Mouse (Mus musculus): ENCODE data around the gene Zan. TPM values are rescaled to one million over a fixed set of nuclear protein-coding genes. Genes with fewer than 3 reads are reported as not detected.

Gene Zan
- polyA plus RNA-seq, 1 experiment from 2014 or later: 0.25 TPM

DNA sequence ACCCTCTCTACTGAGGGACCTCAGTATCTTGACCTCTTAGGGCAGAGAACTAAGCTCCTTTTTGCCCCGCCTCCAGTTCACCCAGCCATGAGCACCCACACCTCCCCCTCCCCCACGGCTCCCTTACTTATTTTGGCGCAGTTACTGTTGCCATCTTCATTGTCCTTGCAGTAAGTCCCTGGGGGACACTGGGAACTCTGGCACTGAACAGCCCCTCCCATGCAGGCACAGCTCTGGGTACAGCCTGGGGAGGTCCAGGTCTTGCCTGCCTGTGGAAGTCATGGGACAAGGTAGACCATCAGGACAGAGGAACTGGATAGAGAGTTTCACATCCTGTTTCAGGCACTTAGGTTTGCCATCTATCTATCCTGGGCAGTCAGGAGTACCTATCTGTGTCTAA is 66.8 kb downstream of the Zan start:
- H3K27me3 ChIP-seq: no peaks in the 10 kb centered on the region
- H3K27ac ChIP-seq (replicated peaks): no peak overlapping the region
- H3K9me3 ChIP-seq (replicated peaks): no peaks in the 10 kb centered on the region
- H3K4me3 ChIP-seq (replicated peaks): no peak overlapping the region
- H3K9ac ChIP-seq: no peak overlapping the region
- peaks cover 13% of the 10 kb centered on the region for H3K4me1 ChIP-seq (replicated peaks)
- no peak overlapping the region for H3K4me2 ChIP-seq
- 69% methylated on average over 3 of the region's 3 CpGs for WGBS (ENCODE audit: insufficient replicate concordance)
- no peaks in the 10 kb centered on the region for H3K36me3 ChIP-seq (replicated peaks)
- ATAC-seq (ENCODE audit: insufficient read depth): no peak

DNA sequence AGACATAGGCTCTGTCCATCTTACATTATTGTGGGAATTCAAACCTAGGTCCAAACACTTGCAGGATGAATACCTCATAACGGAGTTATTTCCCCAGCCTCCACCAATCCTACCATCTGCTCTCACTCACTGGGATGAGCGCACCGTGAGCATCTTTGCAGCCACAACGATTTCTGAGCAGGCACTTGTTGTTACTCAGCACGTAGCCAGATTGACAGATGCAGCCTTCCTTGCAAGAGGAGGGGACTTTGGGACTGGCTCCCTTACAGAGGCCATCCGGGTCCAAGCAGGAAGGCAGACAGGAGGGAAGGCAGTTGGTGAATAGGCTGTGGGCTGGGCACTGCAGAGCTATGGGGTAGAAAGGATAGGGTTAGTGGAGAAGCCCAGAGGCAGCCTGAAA is 67.4 kb downstream of the Zan start:
- Histone ChIP-seq H3K36me3 (replicated peaks) (no peaks in the 10 kb centered on the region), H3K4me1 (replicated peaks) (peaks cover 9% of the 10 kb centered on the region), H3K27ac (replicated peaks) (no peak overlapping the region), H3K9me3 (replicated peaks) (no peaks in the 10 kb centered on the region), H3K4me3 (replicated peaks) (no peak overlapping the region), H3K27me3 (no peaks in the 10 kb centered on the region), H3K9ac (no peak overlapping the region), H3K4me2 (no peak overlapping the region)
- 67% methylated on average over 6 of the region's 6 CpGs for WGBS (ENCODE audit: insufficient replicate concordance)
- ATAC-seq (ENCODE audit: insufficient read depth): no peak

GRCm38 (mm10) chr5:137404081-137404480 is 72.8 kb downstream of the Zan start:
- H3K9ac ChIP-seq: no peak overlapping the region
- no peak overlapping the region for H3K4me2 ChIP-seq
- WGBS (ENCODE audit: insufficient replicate concordance): 55% methylated on average over 2 of the region's 2 CpGs
- no peak for ATAC-seq (ENCODE audit: insufficient read depth)
- H3K27me3 ChIP-seq: no peaks in the 10 kb centered on the region
- H3K4me3 ChIP-seq (replicated peaks): no peak overlapping the region
- H3K36me3 ChIP-seq (replicated peaks): no peaks in the 10 kb centered on the region
- no peaks in the 10 kb centered on the region for H3K9me3 ChIP-seq (replicated peaks)
- H3K27ac ChIP-seq (replicated peaks): no peak overlapping the region
- no peaks in the 10 kb centered on the region; the same call in none of the 2 replicates for H3K4me1 ChIP-seq (replicated peaks)

DNA sequence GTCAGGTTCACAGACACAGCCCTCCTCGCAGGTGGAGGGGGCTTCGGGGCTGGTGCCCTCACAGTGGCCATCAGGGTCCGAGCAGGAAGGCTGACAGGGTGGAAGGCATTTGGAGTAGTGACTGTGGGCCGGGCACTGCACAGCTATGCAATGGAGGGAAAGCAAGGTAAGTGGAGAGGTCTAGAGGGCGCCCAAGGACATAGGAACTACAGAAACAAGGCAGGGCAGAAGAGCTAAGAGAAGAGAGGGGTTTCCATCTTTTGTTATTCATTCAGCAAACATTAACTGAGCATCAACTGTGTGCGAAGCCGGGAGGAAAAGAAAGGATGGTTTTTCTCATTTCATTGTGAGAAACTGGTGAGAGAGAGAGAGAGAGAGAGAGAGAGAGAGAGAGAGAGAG is 82.4 kb downstream of the Zan start:
- Histone ChIP-seq H3K27ac (replicated peaks) (no peak overlapping the region), H3K4me1 (replicated peaks) (0 out of 2 replicates have a peak, but pooled peaks cover 2% of the 10 kb centered on the region), H3K27me3 (no peaks in the 10 kb centered on the region), H3K4me3 (replicated peaks) (no peak overlapping the region), H3K36me3 (replicated peaks) (no peaks in the 10 kb centered on the region), H3K9ac (no peak overlapping the region), H3K9me3 (replicated peaks) (no peaks in the 10 kb centered on the region), H3K4me2 (no peak overlapping the region)
- WGBS (ENCODE audit: insufficient replicate concordance): 33% methylated on average over 7 of the region's 7 CpGs
- ATAC-seq (ENCODE audit: insufficient read depth): no peak

GRCm38 (mm10) chr5:137391641-137392040 is 85.2 kb downstream of the Zan start:
- no peaks in the 10 kb centered on the region for H3K9me3 ChIP-seq (replicated peaks)
- H3K9ac ChIP-seq: no peak overlapping the region
- H3K36me3 ChIP-seq (replicated peaks): no peaks in the 10 kb centered on the region
- no peak overlapping the region for H3K4me3 ChIP-seq (replicated peaks)
- no peaks in the 10 kb centered on the region for H3K27me3 ChIP-seq
- no peak overlapping the region for H3K27ac ChIP-seq (replicated peaks)
- no peak overlapping the region for H3K4me2 ChIP-seq
- H3K4me1 ChIP-seq (replicated peaks): no peaks in the 10 kb centered on the region
- WGBS (ENCODE audit: insufficient replicate concordance): 58% methylated on average over 8 of the region's 8 CpGs
- no peak for ATAC-seq (ENCODE audit: insufficient read depth)

- ATAC-seq (ENCODE audit: insufficient read depth): no peak
- 62% methylated on average over 7 of the region's 7 CpGs for WGBS (ENCODE audit: insufficient replicate concordance)
- no peaks in the 10 kb centered on the region for H3K27me3 ChIP-seq
- H3K4me1 ChIP-seq (replicated peaks): no peaks in the 10 kb centered on the region
- no peak overlapping the region for H3K4me3 ChIP-seq (replicated peaks)
- H3K9ac ChIP-seq: no peak overlapping the region
- H3K9me3 ChIP-seq (replicated peaks): no peaks in the 10 kb centered on the region
- H3K27ac ChIP-seq (replicated peaks): no peak overlapping the region
- H3K4me2 ChIP-seq: no peak overlapping the region
- H3K36me3 ChIP-seq (replicated peaks): no peaks in the 10 kb centered on the region
Observed at GRCm38 (mm10) chr5:137386712-137387111, 90.2 kb downstream of the Zan start.

DNA sequence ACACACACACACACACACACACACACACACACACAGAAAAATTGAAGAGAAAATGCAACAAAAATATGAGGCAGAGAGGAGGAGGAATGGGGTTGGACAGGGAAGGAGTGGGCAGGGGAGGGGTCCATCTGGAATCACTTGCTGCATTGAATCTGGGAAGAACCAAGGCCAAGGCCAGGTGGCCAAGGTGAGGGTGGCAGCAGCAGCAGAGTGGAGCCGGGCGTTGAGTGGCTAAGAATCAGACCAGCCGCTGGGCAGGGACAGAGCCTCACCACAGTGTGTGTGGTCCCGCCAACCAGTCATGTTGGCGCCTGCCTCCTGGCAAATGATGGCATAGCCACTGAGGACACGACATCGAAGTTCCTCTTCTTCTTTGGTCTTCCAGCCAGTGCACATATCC is 93.4 kb downstream of the Zan start:
- Histone ChIP-seq H3K9ac (no peak overlapping the region), H3K4me2 (no peak overlapping the region), H3K9me3 (replicated peaks) (no peaks in the 10 kb centered on the region), H3K4me1 (replicated peaks) (no peaks in the 10 kb centered on the region), H3K27ac (replicated peaks) (no peak overlapping the region), H3K27me3 (no peaks in the 10 kb centered on the region), H3K36me3 (replicated peaks) (no peaks in the 10 kb centered on the region), H3K4me3 (replicated peaks) (no peak overlapping the region)
- ATAC-seq (ENCODE audit: insufficient read depth): no peak
- 79% methylated on average over 7 of the region's 7 CpGs for WGBS (ENCODE audit: insufficient replicate concordance)

- Histone ChIP-seq H3K4me2 (no peak overlapping the region), H3K9me3 (replicated peaks) (no peaks in the 10 kb centered on the region), H3K4me3 (replicated peaks) (no peak overlapping the region), H3K4me1 (replicated peaks) (no peaks in the 10 kb centered on the region), H3K36me3 (replicated peaks) (no peaks in the 10 kb centered on the region), H3K9ac (no peak overlapping the region), H3K27ac (replicated peaks) (no peak overlapping the region), H3K27me3 (no peaks in the 10 kb centered on the region)
- 47% methylated on average over 4 of the region's 4 CpGs for WGBS (ENCODE audit: insufficient replicate concordance)
- no peak for ATAC-seq (ENCODE audit: insufficient read depth)
Observed at GRCm38 (mm10) chr5:137381152-137381551, 95.7 kb downstream of the Zan start.

- H3K9ac ChIP-seq: no peak overlapping the region
- ATAC-seq (ENCODE audit: insufficient read depth): no peak
- no peaks in the 10 kb centered on the region for H3K27me3 ChIP-seq
- WGBS (ENCODE audit: insufficient replicate concordance): 27% methylated on average over 11 of the region's 15 CpGs
- no peak overlapping the region for H3K4me3 ChIP-seq (replicated peaks)
- H3K4me1 ChIP-seq (replicated peaks): no peaks in the 10 kb centered on the region
- H3K36me3 ChIP-seq (replicated peaks): peaks cover 17% of the 10 kb centered on the region
- no peaks in the 10 kb centered on the region for H3K9me3 ChIP-seq (replicated peaks)
- H3K27ac ChIP-seq (replicated peaks): no peak overlapping the region
- no peak overlapping the region for H3K4me2 ChIP-seq
Observed at GRCm38 (mm10) chr5:137377603-137378002, 99.3 kb downstream of the Zan start.

GRCm38 (mm10) chr5:137377176-137377575 is 99.7 kb downstream of the Zan start:
- Histone ChIP-seq H3K4me3 (replicated peaks) (no peak overlapping the region), H3K9me3 (replicated peaks) (no peaks in the 10 kb centered on the region), H3K36me3 (replicated peaks) (peaks cover 21% of the 10 kb centered on the region), H3K27ac (replicated peaks) (no peak overlapping the region), H3K27me3 (no peaks in the 10 kb centered on the region), H3K4me2 (no peak overlapping the region), H3K4me1 (replicated peaks) (no peaks in the 10 kb centered on the region), H3K9ac (no peak overlapping the region)
- WGBS (ENCODE audit: insufficient replicate concordance): 31% methylated on average over 10 of the region's 11 CpGs
- no peak for ATAC-seq (ENCODE audit: insufficient read depth)

- Histone ChIP-seq H3K9me3 (replicated peaks) (no peaks in the 10 kb centered on the region), H3K36me3 (replicated peaks) (peaks cover 25% of the 10 kb centered on the region), H3K27me3 (no peaks in the 10 kb centered on the region), H3K4me3 (replicated peaks) (no peak overlapping the region), H3K4me1 (replicated peaks) (no peaks in the 10 kb centered on the region), H3K27ac (replicated peaks) (no peak overlapping the region), H3K4me2 (no peak overlapping the region), H3K9ac (no peak overlapping the region)
- 51% methylated on average over 9 of the region's 9 CpGs for WGBS (ENCODE audit: insufficient replicate concordance)
- no peak for ATAC-seq (ENCODE audit: insufficient read depth)
Observed at GRCm38 (mm10) chr5:137376722-137377121, 100.1 kb downstream of the Zan start.

- Histone ChIP-seq H3K27me3 (no peaks in the 10 kb centered on the region), H3K4me2 (no peak overlapping the region), H3K27ac (replicated peaks) (no peak overlapping the region), H3K9me3 (replicated peaks) (no peaks in the 10 kb centered on the region), H3K9ac (no peak overlapping the region), H3K4me1 (replicated peaks) (no peaks in the 10 kb centered on the region), H3K36me3 (replicated peaks) (peaks cover 28% of the 10 kb centered on the region), H3K4me3 (replicated peaks) (no peak overlapping the region)
- WGBS (ENCODE audit: insufficient replicate concordance): 36% methylated on average over 7 of the region's 7 CpGs
- ATAC-seq (ENCODE audit: insufficient read depth): no peak
Observed at GRCm38 (mm10) chr5:137376198-137376597, 100.7 kb downstream of the Zan start.

Data from liver, embryonic 15.5 days (tissue).